Mouse (Mus musculus): ENCODE measurements at regions not wholly inside any gene's neighbourhood (a gene's known extent, or its start where the extent isn't known, plus 50 kb on each side); places are given as distances from the start of the nearest gene placed in this dataset.

DNA sequence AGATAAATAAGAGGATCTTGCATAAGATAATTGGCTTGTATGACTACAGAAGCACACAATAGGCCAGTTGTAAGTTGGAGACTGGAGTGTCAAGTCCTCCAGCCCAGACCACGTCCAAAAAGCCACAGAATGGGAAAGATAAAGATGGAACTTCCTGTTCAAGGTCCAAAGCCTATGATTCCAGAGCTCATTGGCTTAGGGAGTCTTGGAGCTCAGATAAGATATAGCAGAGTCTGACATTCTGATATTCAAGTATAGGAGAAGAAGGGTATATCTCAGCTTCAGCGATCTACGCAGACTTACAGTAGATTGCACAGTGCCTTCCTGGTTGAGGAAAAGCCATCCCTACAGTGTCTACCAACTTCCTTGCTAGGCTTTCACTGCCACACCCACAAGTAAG lies 77.7 kb upstream of the Ralgapa2 start:
- TF ChIP-seq GATA1 (IDR thresholded peaks at IDR 0.05; ENCODE audit: borderline replicate concordance, low read length) (no peak), FLI1 (IDR thresholded peaks at IDR 0.05; ENCODE audit: low read length) (no peak)

All from megakaryocyte, embryonic 14.5 days (primary cell).